Mouse (Mus musculus) midbrain, postnatal 0 days (tissue): ENCODE measurements around the gene Arcn1. TPM values are rescaled to one million over a fixed set of nuclear protein-coding genes. Genes with fewer than 3 reads are reported as not detected.

Source experiments
- ATAC-seq: fragments of 200-750 bp; cut with Nextera tagmentation; 2 replicates; pipeline ENCODE4 v1.8.0; 2017; ENCODE audit warnings: moderate number of reproducible peaks, mild to moderate bottlenecking, moderate TSS enrichment, moderate library complexity; ENCODE audit not compliant: low FRiP score
- DNase-seq: peaks from one replicate; pipeline ENCODE4 v3.0.0-alpha.2; 2015; ENCODE audit warnings: low spot score
- H3K27ac ChIP-seq: fragments of 300-500 bp; sonication (generic); 2 replicates; pipeline ENCODE4 v1.5.1; 2014; ENCODE audit warnings: low read depth, mild to moderate bottlenecking, low read length, mixed read lengths
- H3K27me3 ChIP-seq: fragments of 300-500 bp; sonication (generic); 2 replicates; pipeline ENCODE4 v1.6.1; 2014; ENCODE audit warnings: low read length, control low read depth, mixed read lengths; ENCODE audit not compliant: insufficient read depth
- H3K36me3 ChIP-seq: fragments of 300-500 bp; sonication (generic); 2 replicates; pipeline ENCODE4 v1.6.1; 2014; ENCODE audit warnings: low read length, control low read depth, mixed read lengths; ENCODE audit not compliant: insufficient read depth
- H3K4me1 ChIP-seq: fragments of 300-500 bp; sonication (generic); 2 replicates; pipeline ENCODE4 v1.6.1; 2014; ENCODE audit warnings: mild to moderate bottlenecking, control low read depth, antibody characterized with exemption, low read length, mixed read lengths; ENCODE audit not compliant: insufficient read depth
- H3K4me2 ChIP-seq: fragments of 300-500 bp; sonication (generic); 2 replicates; pipeline ENCODE4 v1.6.1; 2014; ENCODE audit warnings: low read depth, mild to moderate bottlenecking, low read length, mixed read lengths; ENCODE audit not compliant: poor library complexity, severe bottlenecking
- H3K4me3 ChIP-seq: fragments of 300-500 bp; sonication (generic); 2 replicates; pipeline ENCODE4 v1.5.1; 2014; ENCODE audit warnings: low read depth, mild to moderate bottlenecking, low read length, moderate library complexity
- H3K9ac ChIP-seq: fragments of 300-500 bp; sonication (generic); replicated peaks from 2 replicates; pipeline ENCODE4 v1.6.1; 2014; ENCODE audit warnings: mild to moderate bottlenecking, low read length, moderate library complexity, mixed read lengths; ENCODE audit not compliant: poor library complexity, severe bottlenecking
- H3K9me3 ChIP-seq: fragments of 300-500 bp; sonication (generic); 2 replicates; pipeline ENCODE4 v1.6.1; 2016; ENCODE audit warnings: low read length, control low read depth
- CTCF ChIP-seq: IDR thresholded peaks from 2 replicates; pipeline ENCODE4 v1.5.1; 2016; ENCODE audit warnings: antibody characterized with exemption, mild to moderate bottlenecking
- WGBS: fragments of 180-500 bp; shearing (Covaris S2); extraction: QIAGEN DNeasy Blood & Tissue Kit; methylation state at CpG from one replicate; pipeline ENCODE4 v1.1.7; 2014; 5-methylcytosine and 5-hydroxymethylcytosine counted together
- polyA plus RNA-seq: library from polyadenylated mRNA; unstranded; fragments of >200 nt; fragmentation: Nextera tagmentation; extraction: Ambion mirVana; gene quantifications from 2 replicates; pipeline ENCODE4 v1.2.1, GENCODE M21; 2015
- total RNA-seq: library from RNA; depleted of rRNA; stranded (reverse); fragments of >200 nt; gene quantifications from 2 replicates; pipeline ENCODE4 v1.2.3, GENCODE M21; 2014

Arcn1 gene
- total and polyA plus RNA-seq, 2 experiments from 2014 or later: 93.7 to 106 TPM

DNA sequence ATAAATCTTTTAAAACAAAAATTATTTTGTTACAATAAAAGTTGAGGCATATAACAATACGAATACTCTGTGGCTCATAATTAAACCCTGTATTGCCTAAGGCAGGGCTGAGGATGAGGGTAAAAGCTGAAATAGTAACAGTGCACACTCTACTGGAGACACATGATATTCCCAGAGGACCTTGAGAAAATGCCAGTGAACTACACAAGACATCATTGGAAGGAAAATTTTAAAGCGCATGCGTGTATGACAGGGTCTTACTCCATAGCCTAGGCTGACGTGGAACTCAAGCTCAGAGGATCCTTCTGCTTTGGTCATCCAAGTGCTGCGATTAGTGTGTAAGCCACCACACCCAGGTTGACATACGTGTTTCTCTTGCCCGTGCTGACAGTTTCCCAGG is 19.2 kb downstream of the Arcn1 start:
- ATAC-seq (no peak), DNase-seq (no peak)
- H3K36me3 ChIP-seq: peaks cover 42% of the 10 kb centered on the region
- no peaks in the 10 kb centered on the region for H3K4me1 ChIP-seq
- no peak overlapping the region for H3K9ac ChIP-seq
- H3K4me2 ChIP-seq: no peak overlapping the region
- H3K9me3 ChIP-seq: no peaks in the 10 kb centered on the region
- TF ChIP-seq CTCF: 0 out of 2 replicates have a peak, but pooled peaks have one; percentile 21
- no peaks in the 10 kb centered on the region for H3K27me3 ChIP-seq
- 96% methylated on average over 7 of the region's 7 CpGs for WGBS
- no peak overlapping the region for H3K4me3 ChIP-seq
- H3K27ac ChIP-seq: no peak overlapping the region

DNA sequence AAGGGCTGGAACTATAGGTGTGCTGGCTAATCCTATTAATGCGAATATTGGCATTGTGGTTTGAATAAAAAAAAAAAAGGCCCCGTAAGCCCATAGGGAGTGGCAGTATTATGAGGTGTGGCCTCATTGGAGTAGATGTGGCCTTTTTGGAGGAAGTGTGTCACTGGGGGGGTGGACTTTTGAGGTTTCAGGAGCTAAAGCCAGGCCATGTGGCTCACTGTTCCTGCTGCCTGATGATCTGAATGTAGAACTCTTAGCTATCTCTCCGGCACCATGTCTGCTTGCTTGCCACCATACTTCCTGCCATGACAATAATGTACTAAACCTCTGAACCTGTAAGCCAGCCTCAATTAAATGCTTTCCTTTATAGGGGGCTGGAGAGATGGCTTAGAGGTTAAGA is 20.3 kb downstream of the Arcn1 start:
- ATAC-seq: no peak
- H3K36me3 ChIP-seq: peaks cover 39% of the 10 kb centered on the region
- H3K27ac ChIP-seq: no peak overlapping the region
- H3K4me1 ChIP-seq: no peaks in the 10 kb centered on the region
- no peaks in the 10 kb centered on the region for H3K9me3 ChIP-seq
- 85% methylated on average over 3 of the region's 3 CpGs for WGBS
- H3K9ac ChIP-seq: no peak overlapping the region
- no peak overlapping the region for H3K4me3 ChIP-seq
- H3K27me3 ChIP-seq: no peaks in the 10 kb centered on the region
- DNase-seq: no peak
- H3K4me2 ChIP-seq: no peak overlapping the region
- TF ChIP-seq CTCF: no peak

DNA sequence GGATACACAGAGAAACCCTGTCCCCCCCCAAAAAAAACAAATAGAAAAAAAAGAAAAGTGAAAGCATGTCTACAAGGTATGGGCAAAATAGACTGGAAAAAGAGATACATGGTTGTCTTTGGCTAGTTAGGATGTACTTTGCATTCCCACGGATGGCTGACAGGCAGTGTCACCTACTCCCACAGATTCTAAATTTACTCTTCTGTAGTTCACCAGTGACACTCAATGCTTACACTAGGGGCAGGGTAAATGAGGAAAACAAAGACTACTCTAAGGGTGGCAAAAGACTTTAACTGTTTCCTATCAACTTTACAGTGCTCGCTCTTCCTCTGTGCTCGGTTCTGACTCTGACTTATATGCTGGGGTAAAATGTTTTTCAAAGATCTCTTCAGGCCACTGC is 21.0 kb downstream of the Arcn1 start:
- DNase-seq (no peak), ATAC-seq (no peak)
- H3K4me2 ChIP-seq: no peak overlapping the region
- peaks cover 38% of the 10 kb centered on the region for H3K36me3 ChIP-seq
- no peaks in the 10 kb centered on the region for H3K4me1 ChIP-seq
- no peak overlapping the region for H3K27ac ChIP-seq
- 87% methylated on average over 3 of the region's 3 CpGs for WGBS
- no peak overlapping the region for H3K4me3 ChIP-seq
- no peak overlapping the region for H3K9ac ChIP-seq
- no peaks in the 10 kb centered on the region for H3K9me3 ChIP-seq
- no peaks in the 10 kb centered on the region for H3K27me3 ChIP-seq
- TF ChIP-seq CTCF: no peak

DNA sequence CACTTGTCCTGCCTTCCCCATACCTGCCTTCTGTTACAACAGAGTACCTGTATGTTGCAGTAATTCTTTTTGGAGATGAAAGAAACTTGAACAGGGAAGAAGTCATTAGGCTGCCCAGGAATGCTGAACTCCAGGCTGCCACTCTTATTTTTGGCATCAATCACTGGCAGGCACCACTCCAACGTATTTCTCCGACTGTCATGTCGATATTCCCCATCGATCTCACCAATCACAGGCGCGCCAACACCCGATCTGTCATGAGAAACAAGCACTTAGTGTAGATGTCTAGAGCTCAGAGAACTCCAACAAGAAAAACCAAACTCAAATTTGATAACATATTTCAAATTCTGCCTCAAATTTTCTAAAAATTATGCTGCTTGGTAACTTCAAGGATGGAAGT is 22.3 kb downstream of the Arcn1 start:
- no peak overlapping the region for H3K27ac ChIP-seq
- TF ChIP-seq CTCF: no peak
- DNase-seq (no peak), ATAC-seq (no peak)
- peaks cover 33% of the 10 kb centered on the region for H3K36me3 ChIP-seq
- H3K27me3 ChIP-seq: no peaks in the 10 kb centered on the region
- no peak overlapping the region for H3K9ac ChIP-seq
- 95% methylated on average over 7 of the region's 7 CpGs for WGBS
- H3K4me3 ChIP-seq: no peak overlapping the region
- H3K9me3 ChIP-seq: no peaks in the 10 kb centered on the region
- no peak overlapping the region for H3K4me2 ChIP-seq
- no peaks in the 10 kb centered on the region for H3K4me1 ChIP-seq

DNA sequence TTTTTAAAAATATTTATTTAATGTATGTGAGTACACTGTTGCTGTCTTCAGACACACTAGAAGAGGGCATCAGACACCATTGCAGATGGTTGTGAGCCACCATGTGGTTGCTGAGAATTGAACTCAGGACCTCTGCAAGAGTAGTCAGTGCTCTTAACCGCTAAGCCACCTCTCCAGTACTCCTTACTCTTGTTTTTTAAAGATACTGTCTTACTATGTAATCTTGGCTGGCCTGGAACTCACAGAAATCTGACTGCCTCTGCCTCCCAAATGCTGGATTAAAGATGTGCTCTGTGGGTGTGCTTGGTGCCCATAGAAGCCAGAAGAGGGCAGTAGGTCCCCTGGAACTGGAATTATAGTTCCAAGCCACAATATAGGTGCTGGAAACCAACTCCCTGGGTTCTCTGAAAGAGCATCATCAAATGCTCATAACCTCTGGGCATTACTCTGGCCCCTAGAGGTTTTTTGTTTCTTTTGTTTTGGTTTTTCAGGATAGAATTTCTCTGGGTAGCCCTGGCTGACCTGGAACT is 26.9 kb downstream of the Arcn1 start:
- ATAC-seq (no peak), DNase-seq (no peak)

DNA sequence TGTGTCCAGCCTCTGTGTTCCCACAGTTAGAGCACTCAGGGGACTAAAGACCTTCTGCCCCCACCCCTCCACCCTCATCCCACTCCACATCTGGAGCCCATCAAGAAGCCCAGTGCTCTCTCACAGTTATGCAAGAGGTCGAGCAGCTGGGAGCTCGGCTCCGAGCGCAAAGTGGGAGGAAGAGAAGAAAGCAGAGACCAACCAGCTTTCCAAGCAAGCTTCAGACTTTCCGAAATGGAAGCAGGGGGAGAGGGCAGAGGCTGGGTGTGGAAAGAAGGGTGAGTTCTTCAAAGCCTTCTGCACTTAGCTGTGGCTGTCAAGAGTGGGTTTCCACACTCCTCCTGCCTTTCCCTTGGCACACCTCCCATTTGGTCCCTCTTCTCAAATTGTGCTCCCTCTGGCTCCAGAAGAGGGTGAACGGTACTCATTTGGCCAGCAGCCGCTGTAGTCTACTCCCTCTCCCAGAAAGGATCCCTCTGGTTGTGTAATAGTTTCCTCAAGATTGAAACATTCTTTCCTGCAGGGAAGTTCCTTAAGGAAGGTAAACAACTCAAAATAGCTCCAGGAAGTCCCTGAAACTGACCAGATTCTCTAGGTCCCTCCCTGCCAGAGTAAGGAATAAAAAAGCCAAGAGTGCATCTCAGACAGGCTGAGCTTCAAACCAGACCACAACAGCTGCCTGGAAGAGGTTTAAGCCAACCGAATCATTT is 30.2 kb downstream of the Arcn1 start:
- H3K36me3 ChIP-seq: no peaks in the 10 kb centered on the region
- 70% methylated on average over 8 of the region's 8 CpGs for WGBS
- no peaks in the 10 kb centered on the region for H3K9me3 ChIP-seq
- H3K9ac ChIP-seq: no peak overlapping the region
- no peak for DNase-seq
- H3K4me2 ChIP-seq: no peak overlapping the region
- H3K4me3 ChIP-seq: no peak overlapping the region
- no peak for TF ChIP-seq CTCF
- ATAC-seq: no peak
- H3K27ac ChIP-seq: no peak overlapping the region
- H3K27me3 ChIP-seq: peaks cover 3% of the 10 kb centered on the region; the same call in 1 of the 2 replicates
- H3K4me1 ChIP-seq: peaks cover 4% of the 10 kb centered on the region; the same call in 1 of the 2 replicates

More for the DNA sequence above, 26.9 kb downstream of the Arcn1 start:
- 82% methylated on average over 1 of the region's 1 CpGs for WGBS
- peak; percentile 31; the same call in 1 of the 2 replicates for TF ChIP-seq CTCF
- Histone ChIP-seq H3K9me3 (no peaks in the 10 kb centered on the region), H3K27me3 (no peaks in the 10 kb centered on the region; the same call in 1 of the 2 replicates), H3K27ac (no peak overlapping the region), H3K4me3 (no peak overlapping the region), H3K36me3 (peaks cover 15% of the 10 kb centered on the region), H3K9ac (no peak overlapping the region), H3K4me2 (no peak overlapping the region), H3K4me1 (no peaks in the 10 kb centered on the region)
